Mouse (Mus musculus): ENCODE results near the gene Zfp385c. TPM values are rescaled to one million over a fixed set of nuclear protein-coding genes. Genes with fewer than 3 reads are reported as not detected.

Zfp385c gene
- polyA plus RNA-seq, 1 experiment from 2014 or later: 0.51 TPM

Other genes starting within 250 kb of the Zfp385c start
- gene Klhl11, start 219.7 kb downstream of the Zfp385c start, polyA plus RNA-seq (2015; fragmentation: Nextera tagmentation; extraction: Ambion mirVana): 6.6 and 6.7 TPM in 2 replicates
- 67.8 and 69.7 TPM in 2 replicates for gene Acly, start 164.5 kb downstream of the Zfp385c start, polyA plus RNA-seq (2015; fragmentation: Nextera tagmentation; extraction: Ambion mirVana)
- 0.19 and 0.62 TPM in 2 replicates for gene Ttc25, start 146.8 kb downstream of the Zfp385c start, polyA plus RNA-seq (2015; fragmentation: Nextera tagmentation; extraction: Ambion mirVana)
- gene Cnp, start 117.6 kb downstream of the Zfp385c start, polyA plus RNA-seq (2015; fragmentation: Nextera tagmentation; extraction: Ambion mirVana): 18.1 and 20.2 TPM in 2 replicates
- gene Nkiras2, start 73.2 kb downstream of the Zfp385c start, polyA plus RNA-seq (2015; fragmentation: Nextera tagmentation; extraction: Ambion mirVana): 67.0 and 67.3 TPM in 2 replicates
- 172 and 191 TPM in 2 replicates for gene Dnajc7, start 72.3 kb downstream of the Zfp385c start, polyA plus RNA-seq (2015; fragmentation: Nextera tagmentation; extraction: Ambion mirVana)
- 1.5 and 1.9 TPM in 2 replicates for gene Dhx58, start 11.8 kb upstream of the Zfp385c start, polyA plus RNA-seq (2015; fragmentation: Nextera tagmentation; extraction: Ambion mirVana)
- gene Kat2a, start 20.0 kb upstream of the Zfp385c start, polyA plus RNA-seq (2015; fragmentation: Nextera tagmentation; extraction: Ambion mirVana): 33.4 and 34.7 TPM in 2 replicates
- 0.21 TPM in 1 of 2 replicates, not detected in the other for gene Hspb9, start 21.4 kb upstream of the Zfp385c start, polyA plus RNA-seq (2015; fragmentation: Nextera tagmentation; extraction: Ambion mirVana)
- gene Rab5c, start 45.8 kb upstream of the Zfp385c start, polyA plus RNA-seq (2015; fragmentation: Nextera tagmentation; extraction: Ambion mirVana): 13.4 and 13.6 TPM in 2 replicates
- not detected in 2 replicates for gene Kcnh4, start 67.5 kb upstream of the Zfp385c start, polyA plus RNA-seq (2015; fragmentation: Nextera tagmentation; extraction: Ambion mirVana)
- gene Hcrt, start 70.5 kb upstream of the Zfp385c start, polyA plus RNA-seq (2015; fragmentation: Nextera tagmentation; extraction: Ambion mirVana): not detected in 2 replicates
- gene Ghdc, start 78.5 kb upstream of the Zfp385c start, polyA plus RNA-seq (2015; fragmentation: Nextera tagmentation; extraction: Ambion mirVana): 6.0 and 7.2 TPM in 2 replicates
- 24.3 and 27.0 TPM in 2 replicates for gene Stat5b, start 158.3 kb upstream of the Zfp385c start, polyA plus RNA-seq (2015; fragmentation: Nextera tagmentation; extraction: Ambion mirVana)
- 5.2 and 5.9 TPM in 2 replicates for gene Stat5a, start 166.9 kb upstream of the Zfp385c start, polyA plus RNA-seq (2015; fragmentation: Nextera tagmentation; extraction: Ambion mirVana)
- 41.8 and 42.9 TPM in 2 replicates for gene Stat3, start 247.1 kb upstream of the Zfp385c start, polyA plus RNA-seq (2015; fragmentation: Nextera tagmentation; extraction: Ambion mirVana)